In genomic region chr12:31209377-31209805, GRCm38 (mm10) we compare ENCODE assay signal across 20 mouse cellular contexts. TPM values are rescaled to one million over a fixed set of nuclear protein-coding genes. Genes with fewer than 3 reads are reported as not detected.
A peak's percentile ranks its signal among the peaks of the same experiment; 100 is the strongest.
DNase-seq lines count a peak whose midpoint lies in the region; ATAC-seq and TF ChIP-seq lines count a peak whose summit lies in the region.
"Had no signal": no experiment of that assay in that cellular context is flagged by ENCODE, and none has a peak within 500 bp of the region (broad histone marks: within the 10 kb centered on the region; RNA-seq: fewer than 3 reads in every experiment).

No protein-coding gene starts in this region.

- TF ChIP-seq POLR2A in brain, embryonic 14.5 days (IDR thresholded peaks at IDR 0.05; ENCODE audit: borderline replicate concordance, extremely low read depth, insufficient read depth, insufficient read length, poor library complexity, severe bottlenecking), result no peak

- no peak overlapping the region for H3K27ac ChIP-seq in hindbrain, embryonic 13.5 days
- H3K27ac ChIP-seq in hindbrain, postnatal 0 days, result no peak overlapping the region
- peak overlapping the region; percentile 2; the same call in 1 of the 2 replicates for H3K27ac ChIP-seq in forebrain, embryonic 16.5 days (ENCODE audit: low read length)
- H3K27ac ChIP-seq in midbrain, embryonic 15.5 days, result peak overlapping the region; percentile 46
- H3K27ac ChIP-seq: neural tube, embryonic 12.5 days had no signal

- H3K4me3 ChIP-seq in hindbrain, embryonic 13.5 days, result no peak overlapping the region
- H3K4me3 ChIP-seq in hindbrain, postnatal 0 days (ENCODE audit: low read length), result no peak overlapping the region
- H3K4me3 ChIP-seq in forebrain, embryonic 16.5 days (replicated peaks; ENCODE audit: low read length), result no peak overlapping the region
- H3K4me3 ChIP-seq in midbrain, embryonic 15.5 days, result no peak overlapping the region
- H3K4me3 ChIP-seq: neural tube, embryonic 12.5 days had no signal

- ATAC-seq in hindbrain, embryonic 13.5 days (ENCODE audit: low FRiP score), result 0 out of 2 replicates have a peak, but pooled peaks have one; percentile 40
- ATAC-seq in hindbrain, postnatal 0 days, result no peak; the same call in 1 of the 2 replicates
- ATAC-seq in forebrain, embryonic 16.5 days, result peak; percentile 60
- ATAC-seq in midbrain, embryonic 15.5 days (replicated peaks), result peak; percentile 73
- ATAC-seq: liver, postnatal 0 days had no signal

- H3K4me2 ChIP-seq in hindbrain, embryonic 13.5 days, result no peak overlapping the region
- H3K4me2 ChIP-seq in hindbrain, postnatal 0 days (ENCODE audit: low read depth, low read length), result no peak overlapping the region
- no peak overlapping the region for H3K4me2 ChIP-seq in forebrain, embryonic 16.5 days (ENCODE audit: low read length)
- no peak overlapping the region for H3K4me2 ChIP-seq in midbrain, embryonic 15.5 days
- H3K4me2 ChIP-seq: neural tube, embryonic 12.5 days had no signal

- no peak overlapping the region for H3K9ac ChIP-seq in hindbrain, embryonic 13.5 days
- no peak overlapping the region for H3K9ac ChIP-seq in hindbrain, postnatal 0 days (replicated peaks; ENCODE audit: low read length)
- no peak overlapping the region for H3K9ac ChIP-seq in forebrain, embryonic 16.5 days (replicated peaks; ENCODE audit: low read depth, low read length)
- H3K9ac ChIP-seq in midbrain, embryonic 15.5 days, result no peak overlapping the region
- H3K9ac ChIP-seq: liver, postnatal 0 days; neural tube, embryonic 12.5 days had no signal

- no peaks in the 10 kb centered on the region for H3K36me3 ChIP-seq in hindbrain, embryonic 13.5 days
- no peaks in the 10 kb centered on the region for H3K36me3 ChIP-seq in hindbrain, postnatal 0 days (ENCODE audit: insufficient read depth, low read length)
- H3K36me3 ChIP-seq in forebrain, embryonic 16.5 days (ENCODE audit: control insufficient read depth, insufficient read depth), result no peaks in the 10 kb centered on the region
- no peaks in the 10 kb centered on the region for H3K36me3 ChIP-seq in midbrain, embryonic 15.5 days (replicated peaks)
- H3K36me3 ChIP-seq: neural tube, embryonic 12.5 days had no signal

- no peak for DNase-seq in hindbrain, postnatal 0 days (ENCODE audit: low spot score)
- peak; percentile 56 for DNase-seq in brain, embryonic 14.5 days (ENCODE audit: low read depth)
- DNase-seq in c-Kit-positive CD71-positive TER-119-positive erythroid progenitor cells, embryonic 14.5 days (ENCODE audit: low spot score), result no peak
- no peak for DNase-seq in right cerebral cortex, postnatal 25 days
- DNase-seq: cerebellum, adult 18-20 months; cerebellum, postnatal 36 days; heart, postnatal 10 days; kidney, adult 18-20 months; kidney, postnatal 25 days; liver; liver, postnatal 0 days; thymus, postnatal 4 days had no signal

- H3K4me1 ChIP-seq in hindbrain, embryonic 13.5 days (replicated peaks), result peaks cover 10% of the 10 kb centered on the region
- H3K4me1 ChIP-seq in hindbrain, postnatal 0 days (ENCODE audit: insufficient read depth, low read length), result 0 out of 2 replicates have a peak, but pooled peaks cover 19% of the 10 kb centered on the region
- peaks cover 16% of the 10 kb centered on the region for H3K4me1 ChIP-seq in forebrain, embryonic 16.5 days (replicated peaks; ENCODE audit: control insufficient read depth, insufficient read depth, low read length)
- H3K4me1 ChIP-seq in midbrain, embryonic 15.5 days, result peaks cover 16% of the 10 kb centered on the region

- TF ChIP-seq CTCF in hindbrain, postnatal 0 days (IDR thresholded peaks at IDR 0.05; ENCODE audit: low read depth), result no peak
- no peak for TF ChIP-seq CTCF in brain, embryonic 14.5 days (IDR thresholded peaks at IDR 0.05; ENCODE audit: borderline replicate concordance, extremely low read depth, insufficient read depth, insufficient read length)

- 23% methylated on average over 5 of the region's 5 CpGs for WGBS in hindbrain, embryonic 13.5 days
- WGBS in hindbrain, postnatal 0 days, result 20% methylated on average over 5 of the region's 5 CpGs
- WGBS in forebrain, embryonic 16.5 days, result 13% methylated on average over 5 of the region's 5 CpGs
- 14% methylated on average over 5 of the region's 5 CpGs for WGBS in midbrain, embryonic 15.5 days

- H3K9me3 ChIP-seq in hindbrain, embryonic 13.5 days, result no peaks in the 10 kb centered on the region
- no peaks in the 10 kb centered on the region for H3K9me3 ChIP-seq in hindbrain, postnatal 0 days (ENCODE audit: low read length)
- no peaks in the 10 kb centered on the region for H3K9me3 ChIP-seq in forebrain, embryonic 16.5 days (ENCODE audit: control insufficient read depth, low read length)
- H3K9me3 ChIP-seq in midbrain, embryonic 15.5 days, result no peaks in the 10 kb centered on the region
- H3K9me3 ChIP-seq: neural tube, embryonic 12.5 days had no signal

- H3K27me3 ChIP-seq in hindbrain, embryonic 13.5 days, result no peaks in the 10 kb centered on the region
- no peaks in the 10 kb centered on the region for H3K27me3 ChIP-seq in hindbrain, postnatal 0 days (ENCODE audit: insufficient read depth, low read length)
- H3K27me3 ChIP-seq in forebrain, embryonic 16.5 days (replicated peaks; ENCODE audit: control insufficient read depth, insufficient read depth, low read length), result no peaks in the 10 kb centered on the region
- no peaks in the 10 kb centered on the region for H3K27me3 ChIP-seq in midbrain, embryonic 15.5 days (replicated peaks)
- H3K27me3 ChIP-seq: neural tube, embryonic 12.5 days had no signal

RNA-seq across cellular contexts. Expression of gene Gm6993, which starts 31.2 kb away (rescaled TPM):
- polyA plus RNA-seq in hindbrain, embryonic 13.5 days (2015; fragmentation: Nextera tagmentation; extraction: Ambion mirVana), result not detected in 2 replicates
- not detected in 2 replicates for total RNA-seq in hindbrain, postnatal 0 days (2014; rRNA removed)
- polyA plus RNA-seq in hindbrain, postnatal 0 days (2015; fragmentation: Nextera tagmentation; extraction: Ambion mirVana), result not detected in 2 replicates
- polyA plus RNA-seq in brain, embryonic 14.5 days (2012; rRNA removed), result not detected in 2 replicates
- not detected in 2 replicates for polyA plus RNA-seq in forebrain, embryonic 16.5 days (2015; fragmentation: Nextera tagmentation; extraction: Ambion mirVana)
- not detected in 2 replicates for polyA plus RNA-seq in midbrain, embryonic 15.5 days (2015; fragmentation: Nextera tagmentation; extraction: Ambion mirVana)
- total RNA-seq: ES-E14; granulocyte monocyte progenitor cell, adult 5-6 weeks; heart, postnatal 10 days; layer of hippocampus, postnatal 36 days; left cerebral cortex, postnatal 36 days had no signal
- polyA plus RNA-seq: liver, postnatal 0 days; neural tube, embryonic 12.5 days had no signal

RNA-seq across cellular contexts. Expression of gene Lamb1, which starts 55.6 kb away (rescaled TPM):
- polyA plus RNA-seq in hindbrain, embryonic 13.5 days (2015; fragmentation: Nextera tagmentation; extraction: Ambion mirVana), result 20.7 and 22.9 TPM in 2 replicates
- total RNA-seq in hindbrain, postnatal 0 days (2014; rRNA removed), result 30.9 and 36.0 TPM in 2 replicates
- 11.7 and 12.1 TPM in 2 replicates for polyA plus RNA-seq in hindbrain, postnatal 0 days (2015; fragmentation: Nextera tagmentation; extraction: Ambion mirVana)
- 12.3 and 25.7 TPM in 2 replicates for polyA plus RNA-seq in brain, embryonic 14.5 days (2012; rRNA removed)
- 21.5 and 25.5 TPM in 2 replicates for polyA plus RNA-seq in forebrain, embryonic 16.5 days (2015; fragmentation: Nextera tagmentation; extraction: Ambion mirVana)
- polyA plus RNA-seq in midbrain, embryonic 15.5 days (2015; fragmentation: Nextera tagmentation; extraction: Ambion mirVana), result 16.6 and 16.8 TPM in 2 replicates
- total RNA-seq: granulocyte monocyte progenitor cell, adult 5-6 weeks had no signal

Comparison
In these comparisons a context has a peak if more than half of its experiments do, and no peak if none do; other contexts are left out.
1. H3K27ac ChIP-seq: peak in forebrain, embryonic 16.5 days (single experiment) and midbrain, embryonic 15.5 days (single experiment); none in hindbrain, embryonic 13.5 days (single experiment) and hindbrain, postnatal 0 days (single experiment).